Mouse (Mus musculus) G1E-ER4 (cell line): Measurements from ENCODE around the gene A4gnt. TPM values are rescaled to one million over a fixed set of nuclear protein-coding genes. Genes with fewer than 3 reads are reported as not detected.

Experiments used
- GATA1 ChIP-seq: IDR thresholded peaks from one replicate; pipeline ENCODE4 v1.8.0; 2012; ENCODE audit warnings: low read length, inconsistent platforms
- polyA plus RNA-seq: library from polyadenylated mRNA; stranded (reverse); fragments of >175 nt; gene quantifications from 2 replicates; pipeline ENCODE4 v1.2.3, GENCODE M21; 2012

A4gnt gene
- not detected in 2 replicates for polyA plus RNA-seq

- TF ChIP-seq GATA1 = no peak
Observed at GRCm38 (mm10) chr9:99612202-99612601, at the start of gene A4gnt. Gene A4gnt, plus strand, starts transcription at chr9:99612502.

- no peak for TF ChIP-seq GATA1
Observed at GRCm38 (mm10) chr9:99563714-99564113, 48.6 kb upstream of the A4gnt start.

- no peak for TF ChIP-seq GATA1
Observed at GRCm38 (mm10) chr9:99568023-99568346, 44.3 kb upstream of the A4gnt start.

GRCm38 (mm10) chr9:99568347-99569070 is 43.8 kb upstream of the A4gnt start, which contains the start of gene Armc8:
Gene Armc8, minus strand, starts transcription at chr9:99568899.
- TF ChIP-seq GATA1 = no peak

GRCm38 (mm10) chr9:99569071-99569397 is 43.3 kb upstream of the A4gnt start:
- TF ChIP-seq GATA1 = no peak

GRCm38 (mm10) chr9:99575677-99576480 is 36.4 kb upstream of the A4gnt start, which contains the start of gene Dbr1:
Gene Dbr1, plus strand, starts transcription at chr9:99575799.
- TF ChIP-seq GATA1 = no peak

GRCm38 (mm10) chr9:99580655-99581054 is 31.6 kb upstream of the A4gnt start:
- TF ChIP-seq GATA1 = no peak

GRCm38 (mm10) chr9:99587505-99588202 is 24.6 kb upstream of the A4gnt start:
- no peak for TF ChIP-seq GATA1

- no peak for TF ChIP-seq GATA1
Observed at GRCm38 (mm10) chr9:99591144-99591543, 21.2 kb upstream of the A4gnt start.

- no peak for TF ChIP-seq GATA1
Observed at GRCm38 (mm10) chr9:99603566-99603965, 8.7 kb upstream of the A4gnt start.

- TF ChIP-seq GATA1 = no peak
Observed at GRCm38 (mm10) chr9:99619688-99620087, 7.4 kb downstream of the A4gnt start.

GRCm38 (mm10) chr9:99620196-99620595 is 7.9 kb downstream of the A4gnt start:
- TF ChIP-seq GATA1 = no peak

GRCm38 (mm10) chr9:99622034-99622433 is 9.7 kb downstream of the A4gnt start:
- no peak for TF ChIP-seq GATA1

- no peak for TF ChIP-seq GATA1
Observed at GRCm38 (mm10) chr9:99622966-99623365, 10.7 kb downstream of the A4gnt start.

- no peak for TF ChIP-seq GATA1
Observed at GRCm38 (mm10) chr9:99624117-99624516, 11.8 kb downstream of the A4gnt start.

GRCm38 (mm10) chr9:99628581-99628980 is 16.3 kb downstream of the A4gnt start:
- no peak for TF ChIP-seq GATA1
